Mouse (Mus musculus): ENCODE data around the gene Eef1g. TPM values are rescaled to one million over a fixed set of nuclear protein-coding genes. Genes with fewer than 3 reads are reported as not detected.

The Eef1g gene
- polyA plus RNA-seq, 1 experiment, result 236 TPM

DNA sequence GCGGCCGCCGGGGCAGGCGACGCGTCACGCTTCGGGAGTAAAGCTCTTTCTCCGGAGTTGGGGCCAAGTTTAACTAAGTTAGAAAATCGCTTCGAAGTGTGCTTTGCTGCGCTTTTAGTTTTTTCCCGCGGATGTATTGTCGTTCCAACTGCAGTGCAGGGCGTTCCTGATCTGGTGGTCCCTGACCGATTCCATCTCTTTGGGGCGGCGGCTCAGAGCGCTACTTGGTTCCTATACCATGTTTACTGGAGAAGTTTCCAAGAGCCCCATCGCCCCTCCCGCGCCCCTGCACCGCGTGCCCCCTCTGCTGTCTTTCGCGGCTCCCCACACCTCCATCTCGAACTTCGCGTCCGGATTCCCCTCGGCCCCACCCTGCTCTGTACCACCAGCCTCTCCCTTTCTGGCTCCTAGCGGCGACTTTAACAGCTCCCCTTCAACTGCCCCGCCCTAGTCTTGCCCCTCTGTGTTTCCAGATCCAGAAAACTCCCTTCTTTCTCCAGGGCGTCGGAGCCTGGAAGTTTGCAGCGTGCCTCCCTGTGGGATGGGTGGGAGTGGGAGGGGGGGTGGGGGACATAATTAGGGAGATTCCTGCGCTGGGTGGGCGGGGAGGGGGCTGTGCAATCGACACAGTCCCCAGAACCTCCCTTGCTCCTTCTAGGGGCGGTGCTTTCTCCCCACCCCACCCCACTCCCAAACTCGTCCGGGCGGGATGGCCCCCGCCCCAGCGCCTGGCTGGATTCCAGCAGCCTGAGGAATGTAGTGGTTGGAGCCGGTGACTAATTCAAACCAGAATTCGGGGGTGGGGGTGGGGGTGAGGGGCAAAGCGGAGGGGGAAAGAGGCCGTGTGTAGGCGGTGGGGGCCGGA is 23.0 kb downstream of the Eef1g start:
- peak overlapping the region; percentile 94 for H3K27ac ChIP-seq (ENCODE audit: insufficient read depth, low read depth, low read length)
- peak; percentile 92 for DNase-seq
- H3K27me3 ChIP-seq (replicated peaks; ENCODE audit: control insufficient read depth, insufficient read depth, low read length), result no peaks in the 10 kb centered on the region
- H3K36me3 ChIP-seq (ENCODE audit: control insufficient read depth, insufficient read depth, low read length), result no peaks in the 10 kb centered on the region
- peak overlapping the region; percentile 97 for H3K4me3 ChIP-seq (ENCODE audit: insufficient read depth, low read depth, low read length)
- TF ChIP-seq CTCF (conservative IDR thresholded peaks at IDR 0.05; ENCODE audit: insufficient read depth, insufficient read length, low read depth, low read length) (no peak), POLR2A (IDR thresholded peaks at IDR 0.05; ENCODE audit: low read depth, low read length) (no peak)
- WGBS, result under 1% methylated on average over 51 of the region's 53 CpGs
- peaks cover 17% of the 10 kb centered on the region; the same call in 1 of the 2 replicates for H3K4me1 ChIP-seq (ENCODE audit: control insufficient read depth, insufficient read depth, low read length)

- Histone ChIP-seq H3K4me3 (ENCODE audit: insufficient read depth, low read depth, low read length) (peak overlapping the region; percentile 97), H3K27ac (ENCODE audit: insufficient read depth, low read depth, low read length) (peak overlapping the region; percentile 79), H3K4me1 (ENCODE audit: control insufficient read depth, insufficient read depth, low read length) (peaks cover 17% of the 10 kb centered on the region; the same call in 1 of the 2 replicates), H3K27me3 (replicated peaks; ENCODE audit: control insufficient read depth, insufficient read depth, low read length) (no peaks in the 10 kb centered on the region), H3K36me3 (ENCODE audit: control insufficient read depth, insufficient read depth, low read length) (no peaks in the 10 kb centered on the region)
- DNase-seq, result no peak
- TF ChIP-seq CTCF (conservative IDR thresholded peaks at IDR 0.05; ENCODE audit: insufficient read depth, insufficient read length, low read depth, low read length) (no peak), POLR2A (IDR thresholded peaks at IDR 0.05; ENCODE audit: low read depth, low read length) (no peak)
- 20% methylated on average over 15 of the region's 15 CpGs for WGBS
Measured at GRCm38 (mm10) chr19:8990432-8991102, 23.7 kb downstream of the Eef1g start.

GRCm38 (mm10) chr19:8991245-8991870 is 24.5 kb downstream of the Eef1g start:
- Histone ChIP-seq H3K27me3 (replicated peaks; ENCODE audit: control insufficient read depth, insufficient read depth, low read length) (no peaks in the 10 kb centered on the region), H3K27ac (ENCODE audit: insufficient read depth, low read depth, low read length) (peak overlapping the region; percentile 79), H3K4me1 (ENCODE audit: control insufficient read depth, insufficient read depth, low read length) (peaks cover 17% of the 10 kb centered on the region; the same call in 1 of the 2 replicates), H3K4me3 (ENCODE audit: insufficient read depth, low read depth, low read length) (peak overlapping the region; percentile 24; the same call in 1 of the 2 replicates), H3K36me3 (ENCODE audit: control insufficient read depth, insufficient read depth, low read length) (no peaks in the 10 kb centered on the region)
- DNase-seq, result peak; percentile 45
- WGBS, result 61% methylated on average over 4 of the region's 4 CpGs
- TF ChIP-seq POLR2A (IDR thresholded peaks at IDR 0.05; ENCODE audit: low read depth, low read length) (no peak), CTCF (conservative IDR thresholded peaks at IDR 0.05; ENCODE audit: insufficient read depth, insufficient read length, low read depth, low read length) (no peak)

DNA sequence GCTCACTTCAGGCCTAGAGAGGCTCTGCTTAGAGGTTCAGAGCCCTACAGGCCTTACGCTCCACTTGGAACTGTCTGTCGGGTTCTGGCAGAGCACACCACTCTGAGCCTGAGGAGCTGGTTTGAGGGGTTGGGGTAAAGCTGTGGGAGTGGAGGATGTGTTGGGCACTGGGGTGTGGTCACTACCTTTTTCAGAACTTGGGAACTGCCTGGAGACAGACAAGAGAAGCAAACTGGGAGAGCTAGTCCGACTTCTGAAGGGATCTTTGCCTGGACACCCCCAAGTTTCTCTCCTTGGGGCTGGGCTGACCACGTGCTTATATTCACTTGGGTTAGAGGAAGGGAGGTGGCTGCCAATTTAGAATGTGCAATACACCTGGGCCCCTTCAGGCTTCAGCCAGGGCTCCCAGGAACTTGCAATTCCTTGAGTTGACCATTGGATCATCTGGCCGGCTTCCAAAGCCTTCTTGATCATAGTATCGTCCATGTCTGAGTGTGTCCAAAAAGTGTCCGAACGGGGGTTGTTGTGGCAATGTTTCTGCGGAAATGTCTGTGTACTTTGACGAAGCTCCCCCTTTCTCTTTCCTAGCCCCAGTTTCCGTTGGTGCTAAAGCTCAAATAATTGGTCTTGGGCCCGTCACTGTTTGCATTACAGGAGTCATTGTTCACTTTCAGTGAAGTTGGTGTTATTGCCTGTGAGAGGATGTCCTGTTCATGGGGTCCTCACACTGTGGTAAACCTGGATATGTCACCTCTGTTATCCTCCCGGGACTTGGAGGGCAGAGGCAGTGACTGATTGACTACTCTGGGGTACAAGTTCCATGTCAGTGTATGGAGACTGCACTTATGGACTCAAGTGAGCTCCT is 25.3 kb downstream of the Eef1g start:
- peak; percentile 79 for DNase-seq
- H3K4me1 ChIP-seq (ENCODE audit: control insufficient read depth, insufficient read depth, low read length), result peaks cover 17% of the 10 kb centered on the region
- H3K4me3 ChIP-seq (ENCODE audit: insufficient read depth, low read depth, low read length), result peak overlapping the region; percentile 4
- no peaks in the 10 kb centered on the region for H3K36me3 ChIP-seq (ENCODE audit: control insufficient read depth, insufficient read depth, low read length)
- H3K27me3 ChIP-seq (replicated peaks; ENCODE audit: control insufficient read depth, insufficient read depth, low read length), result no peaks in the 10 kb centered on the region
- peak overlapping the region; percentile 79 for H3K27ac ChIP-seq (ENCODE audit: insufficient read depth, low read depth, low read length)
- TF ChIP-seq CTCF (conservative IDR thresholded peaks at IDR 0.05; ENCODE audit: insufficient read depth, insufficient read length, low read depth, low read length) (no peak), POLR2A (IDR thresholded peaks at IDR 0.05; ENCODE audit: low read depth, low read length) (no peak)
- WGBS, result 49% methylated on average over 13 of the region's 13 CpGs

DNA sequence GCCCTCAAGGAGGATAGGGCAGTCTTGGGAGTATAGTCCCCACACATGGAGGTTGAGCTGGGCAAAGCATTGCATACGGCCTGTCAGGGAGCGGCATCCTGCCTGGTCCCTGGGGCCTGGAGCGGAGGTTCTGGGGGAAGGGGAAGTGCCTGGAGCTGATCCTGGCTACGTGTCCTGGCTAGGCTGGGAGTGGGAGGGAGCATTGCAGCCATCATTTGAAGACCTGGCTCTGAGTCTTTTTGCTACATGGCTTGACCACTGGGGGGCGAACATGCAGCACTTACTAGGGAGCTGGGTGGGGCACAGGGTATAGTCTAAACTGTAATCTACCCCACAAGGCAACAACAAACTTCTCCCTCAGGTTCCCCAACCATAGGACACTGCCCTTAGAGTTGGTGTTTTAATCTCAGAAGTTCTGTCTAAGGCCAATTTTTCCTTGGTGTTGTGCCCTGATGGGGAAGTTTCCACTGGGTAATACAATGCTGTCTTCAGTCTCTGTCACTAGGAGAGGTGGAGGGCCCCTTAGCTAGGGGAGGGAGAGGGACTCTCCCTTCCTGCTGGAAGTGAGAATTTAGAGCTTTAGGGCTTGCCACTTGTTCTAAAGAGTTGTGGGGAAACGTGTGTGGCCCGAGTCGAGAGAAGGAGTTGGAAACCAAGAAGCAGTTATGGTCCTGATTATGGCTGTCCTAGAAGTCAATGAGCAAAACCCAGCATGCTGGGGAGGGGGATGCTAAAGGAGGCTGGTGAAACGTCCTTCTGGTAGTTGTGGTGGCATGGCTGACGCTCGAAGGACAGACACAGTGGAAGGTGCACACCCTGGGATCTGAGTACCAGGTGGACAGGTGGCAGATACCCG is 26.2 kb downstream of the Eef1g start:
- H3K36me3 ChIP-seq (ENCODE audit: control insufficient read depth, insufficient read depth, low read length), result no peaks in the 10 kb centered on the region
- H3K27me3 ChIP-seq (replicated peaks; ENCODE audit: control insufficient read depth, insufficient read depth, low read length), result no peaks in the 10 kb centered on the region
- peaks cover 22% of the 10 kb centered on the region for H3K4me1 ChIP-seq (ENCODE audit: control insufficient read depth, insufficient read depth, low read length)
- peak; percentile 91 for DNase-seq
- H3K27ac ChIP-seq (ENCODE audit: insufficient read depth, low read depth, low read length), result peak overlapping the region; percentile 79
- TF ChIP-seq CTCF (conservative IDR thresholded peaks at IDR 0.05; ENCODE audit: insufficient read depth, insufficient read length, low read depth, low read length) (peak; percentile 81), POLR2A (IDR thresholded peaks at IDR 0.05; ENCODE audit: low read depth, low read length) (no peak)
- 33% methylated on average over 12 of the region's 12 CpGs for WGBS
- H3K4me3 ChIP-seq (ENCODE audit: insufficient read depth, low read depth, low read length), result peak overlapping the region; percentile 4

DNA sequence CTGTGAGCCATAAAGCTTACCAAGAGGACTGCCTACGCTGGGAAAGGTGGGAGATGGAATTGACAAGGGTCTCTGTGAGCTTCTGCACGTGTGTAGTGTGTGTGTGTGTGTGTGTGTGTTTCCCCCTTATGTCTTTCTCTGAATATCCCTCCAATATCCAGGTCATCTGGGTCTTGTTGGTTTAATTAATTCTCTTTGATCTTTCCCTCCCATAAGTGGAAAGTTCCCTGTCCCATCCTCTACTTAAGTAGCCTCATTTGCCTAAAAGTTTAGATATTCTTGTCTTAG is 26.7 kb downstream of the Eef1g start:
- Histone ChIP-seq H3K4me3 (ENCODE audit: insufficient read depth, low read depth, low read length) (no peak overlapping the region), H3K27me3 (replicated peaks; ENCODE audit: control insufficient read depth, insufficient read depth, low read length) (no peaks in the 10 kb centered on the region), H3K4me1 (ENCODE audit: control insufficient read depth, insufficient read depth, low read length) (peaks cover 20% of the 10 kb centered on the region), H3K27ac (ENCODE audit: insufficient read depth, low read depth, low read length) (peak overlapping the region; percentile 20), H3K36me3 (ENCODE audit: control insufficient read depth, insufficient read depth, low read length) (no peaks in the 10 kb centered on the region)
- DNase-seq, result no peak
- no peak for TF ChIP-seq POLR2A (IDR thresholded peaks at IDR 0.05; ENCODE audit: low read depth, low read length)
- TF ChIP-seq CTCF (conservative IDR thresholded peaks at IDR 0.05; ENCODE audit: insufficient read depth, insufficient read length, low read depth, low read length), result no peak
- 50% methylated on average over 2 of the region's 2 CpGs for WGBS

Measured in kidney, adult 2 months (tissue).